Mouse (Mus musculus) ES-Bruce4 (cell line): ENCODE results near the gene Hist1h2ak.
"Not testable (repeated sequence)": the region's sequence is repeated elsewhere in the genome, so short reads cannot be mapped to it uniquely, and the experiment has no call there.

Source experiments
- CTCF ChIP-seq: IDR thresholded peaks from one replicate; pipeline ENCODE4 v1.8.1; 2011; ENCODE audit warnings: low read depth, low read length
- POLR2A ChIP-seq: IDR thresholded peaks from one replicate; pipeline ENCODE4 v1.8.1; 2011; ENCODE audit warnings: low read length; ENCODE audit not compliant: insufficient read depth

GRCm38 (mm10) chr13:21721107-21721756, 32.4 kb downstream of the Hist1h2ak start:
- not testable (repeated sequence) for TF ChIP-seq CTCF, POLR2A
